Mouse (Mus musculus) inflammation-experienced regulatory T-cells, adult 6 months (primary cell): Measurements from ENCODE around the gene Sox5. TPM values are rescaled to one million over a fixed set of nuclear protein-coding genes. Genes with fewer than 3 reads are reported as not detected.

Source experiments
- ATAC-seq: one replicate; pipeline ENCODE4 v1.8.0; 2017
- polyA plus RNA-seq, 3 experiments: library from polyadenylated mRNA; unstranded; fragments of 100-300 nt; shearing (Covaris generic); gene quantifications; one replicate each; pipeline ENCODE4 v1.2.1; 2017

The Sox5 gene
- under 1 TPM in 1 of 3 experiments, not detected in 2; 0.27 TPM for polyA plus RNA-seq

- ATAC-seq = no peak
Measured at GRCm38 (mm10) chr6:144781431-144782030, at the start of gene Sox5. Sox5 (minus strand) TSS chr6:144781977.

GRCm38 (mm10) chr6:144825018-144825602 is 43.3 kb upstream of the Sox5 start:
- ATAC-seq = no peak

- ATAC-seq = no peak
Measured at GRCm38 (mm10) chr6:144824153-144824552, 42.4 kb upstream of the Sox5 start.

GRCm38 (mm10) chr6:144822594-144822993 is 40.8 kb upstream of the Sox5 start:
- ATAC-seq = no peak

GRCm38 (mm10) chr6:144821019-144821418 is 39.2 kb upstream of the Sox5 start:
- ATAC-seq = no peak

GRCm38 (mm10) chr6:144818016-144818415 is 36.2 kb upstream of the Sox5 start:
- no peak for ATAC-seq

- no peak for ATAC-seq
Measured at GRCm38 (mm10) chr6:144817329-144817932, 35.7 kb upstream of the Sox5 start.

- ATAC-seq = no peak
Measured at GRCm38 (mm10) chr6:144815542-144815941, 33.8 kb upstream of the Sox5 start.

- no peak for ATAC-seq
Measured at GRCm38 (mm10) chr6:144814931-144815364, 33.2 kb upstream of the Sox5 start.

GRCm38 (mm10) chr6:144804321-144804720 is 22.5 kb upstream of the Sox5 start:
- peak; percentile 65 for ATAC-seq

- no peak for ATAC-seq
Measured at GRCm38 (mm10) chr6:144803063-144803462, 21.3 kb upstream of the Sox5 start.

GRCm38 (mm10) chr6:144794356-144794755 is 12.6 kb upstream of the Sox5 start:
- no peak for ATAC-seq

GRCm38 (mm10) chr6:144792871-144793270 is 11.1 kb upstream of the Sox5 start:
- ATAC-seq = no peak

- ATAC-seq = no peak
Measured at GRCm38 (mm10) chr6:144783295-144783694, 1.5 kb upstream of the Sox5 start.

- ATAC-seq = no peak
Measured at GRCm38 (mm10) chr6:144782866-144783265, 1.1 kb upstream of the Sox5 start.

GRCm38 (mm10) chr6:144782031-144782857 is 467 bp upstream of the Sox5 start:
- ATAC-seq = no peak

GRCm38 (mm10) chr6:144780608-144781285 is 1.0 kb downstream of the Sox5 start:
- no peak for ATAC-seq

- ATAC-seq = no peak
Measured at GRCm38 (mm10) chr6:144779945-144780607, 1.7 kb downstream of the Sox5 start.

GRCm38 (mm10) chr6:144777356-144778035 is 4.3 kb downstream of the Sox5 start:
- no peak for ATAC-seq

- ATAC-seq = no peak
Measured at GRCm38 (mm10) chr6:144773736-144774135, 8.0 kb downstream of the Sox5 start.

GRCm38 (mm10) chr6:144772985-144773384 is 8.8 kb downstream of the Sox5 start:
- no peak for ATAC-seq
